Mouse (Mus musculus) urinary bladder, postnatal 25 days (tissue): ENCODE measurements at regions not wholly inside any gene's neighbourhood (a gene's known extent, or its start where the extent isn't known, plus 50 kb on each side); places are given as distances from the start of the nearest gene placed in this dataset.

ENCODE experiments used
- DNase-seq: peaks from one replicate; pipeline ENCODE4 v3.0.0; 2022; ENCODE audit warnings: low spot score

GRCm38 (mm10) chr1:77051239-77051638, 463.6 kb downstream of the Epha4 start:
- DNase-seq, result no peak

GRCm38 (mm10) chr1:77053837-77054540, 460.9 kb downstream of the Epha4 start:
- no peak for DNase-seq

DNA sequence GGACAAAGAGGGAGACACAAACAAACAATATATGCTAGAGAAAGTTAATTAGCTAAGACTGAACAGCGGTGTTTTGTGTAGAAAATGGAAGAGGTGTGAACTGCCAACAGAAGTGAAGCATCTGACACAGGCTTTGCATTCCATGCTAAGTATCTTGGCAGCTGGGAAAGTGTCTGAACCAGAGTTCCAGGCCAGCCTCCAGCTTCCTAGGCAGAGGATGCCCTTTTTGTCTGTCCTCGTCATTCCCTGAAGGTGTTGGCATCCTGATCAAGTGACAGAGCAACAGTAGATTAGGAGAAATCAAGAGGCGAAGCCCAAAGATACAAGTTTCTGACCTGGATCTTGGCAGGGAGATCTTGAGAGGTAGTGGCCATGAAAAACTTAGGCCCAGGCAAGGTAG, 452.4 kb downstream of the Epha4 start:
- DNase-seq, result no peak

- no peak for DNase-seq
These were observed 441.8 kb downstream of the Epha4 start for GRCm38 (mm10) chr1:77073071-77073470.

DNA sequence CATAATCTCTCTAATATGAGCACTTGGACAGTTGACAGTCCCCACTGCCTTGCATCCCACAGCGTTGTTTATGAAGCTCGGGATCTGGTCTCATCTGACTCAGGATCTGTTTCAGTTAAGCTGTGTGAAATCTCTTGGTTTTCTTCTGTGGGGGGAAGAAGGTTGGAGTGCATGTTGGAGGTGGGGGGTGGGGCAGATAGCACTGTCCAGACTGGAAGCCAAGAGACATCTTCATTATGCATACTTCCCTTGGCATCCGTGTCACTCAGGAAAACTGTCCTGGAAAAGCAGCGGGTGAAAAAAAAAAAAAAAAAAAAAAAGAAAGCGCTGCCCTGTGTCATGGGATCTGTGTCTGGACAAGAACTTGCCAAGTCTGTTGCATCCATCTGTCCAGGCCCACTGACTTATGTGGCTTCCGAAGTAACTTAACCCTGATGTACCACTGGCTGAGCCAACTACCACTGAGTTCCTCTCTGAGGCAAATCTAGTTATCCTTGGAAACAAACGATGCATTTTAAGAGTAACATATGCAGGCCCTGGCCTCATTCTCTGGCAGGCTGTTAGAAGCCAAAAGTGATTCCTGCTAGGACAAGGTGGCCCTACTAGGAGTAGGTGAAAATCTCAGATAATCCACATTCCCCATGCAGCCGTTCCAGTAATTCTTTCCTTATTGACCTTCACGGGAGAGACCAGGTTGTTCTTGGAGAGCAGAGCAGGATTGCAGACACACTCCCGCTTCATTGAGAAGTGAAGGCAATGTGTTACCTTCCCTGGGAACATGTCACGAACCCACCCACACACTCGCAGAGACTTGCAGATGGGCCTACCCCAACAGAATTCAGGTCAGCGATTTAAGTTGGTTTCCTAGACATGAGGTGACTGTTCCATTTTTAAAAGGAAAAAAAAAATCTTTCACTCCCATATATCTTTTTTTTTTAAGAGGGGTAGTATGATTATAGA, 439.7 kb downstream of the Epha4 start:
- DNase-seq, result no peak

DNA sequence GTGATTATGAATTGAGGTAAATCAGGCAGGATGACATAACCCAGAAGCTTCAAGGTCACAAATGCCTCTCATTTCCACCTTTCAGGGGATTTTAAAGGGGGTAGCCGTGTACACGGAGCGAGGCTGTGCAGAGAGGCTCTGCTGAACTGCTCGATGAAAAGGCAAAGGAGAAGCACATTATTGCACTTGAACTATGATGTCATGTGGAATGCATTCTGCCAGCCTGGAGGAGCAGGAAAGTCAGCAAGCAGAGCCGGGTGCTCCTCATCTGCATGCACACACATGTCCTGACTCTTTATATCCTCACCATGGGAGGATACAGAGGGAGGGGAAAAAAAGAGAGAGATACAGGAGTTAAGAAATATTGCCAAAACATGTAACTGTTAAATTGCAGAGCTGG, 434.1 kb downstream of the Epha4 start:
- no peak for DNase-seq

- peak; percentile 15 for DNase-seq
These were observed 433.2 kb downstream of the Epha4 start for GRCm38 (mm10) chr1:77081660-77082059.

- DNase-seq, result no peak
These were observed 432.5 kb downstream of the Epha4 start for GRCm38 (mm10) chr1:77082410-77082809.

DNA sequence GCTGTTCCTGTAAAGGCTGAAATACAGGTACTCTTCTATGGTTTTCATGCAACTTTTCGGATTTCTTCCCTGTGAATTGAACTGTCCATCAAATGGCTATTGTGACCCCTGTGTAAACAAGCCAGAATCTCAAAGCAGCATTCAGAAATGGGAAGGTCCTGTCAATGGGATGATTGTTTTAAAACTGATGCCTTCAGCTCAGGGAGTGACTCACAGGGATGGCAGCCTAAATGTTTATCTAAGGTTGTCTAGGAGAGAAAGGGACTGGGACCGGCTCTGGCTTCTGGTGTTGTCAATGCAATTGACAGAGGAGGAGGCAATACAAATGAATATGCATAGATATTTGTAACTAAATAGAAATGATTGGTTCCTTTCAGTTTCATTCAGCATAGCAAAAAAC, 421.3 kb downstream of the Epha4 start:
- no peak for DNase-seq

GRCm38 (mm10) chr1:77101726-77102272, 413.1 kb downstream of the Epha4 start:
- DNase-seq, result no peak

GRCm38 (mm10) chr1:77102421-77103133, 412.3 kb downstream of the Epha4 start:
- no peak for DNase-seq

- no peak for DNase-seq
These were observed 404.8 kb downstream of the Epha4 start for GRCm38 (mm10) chr1:77109861-77110785.

DNA sequence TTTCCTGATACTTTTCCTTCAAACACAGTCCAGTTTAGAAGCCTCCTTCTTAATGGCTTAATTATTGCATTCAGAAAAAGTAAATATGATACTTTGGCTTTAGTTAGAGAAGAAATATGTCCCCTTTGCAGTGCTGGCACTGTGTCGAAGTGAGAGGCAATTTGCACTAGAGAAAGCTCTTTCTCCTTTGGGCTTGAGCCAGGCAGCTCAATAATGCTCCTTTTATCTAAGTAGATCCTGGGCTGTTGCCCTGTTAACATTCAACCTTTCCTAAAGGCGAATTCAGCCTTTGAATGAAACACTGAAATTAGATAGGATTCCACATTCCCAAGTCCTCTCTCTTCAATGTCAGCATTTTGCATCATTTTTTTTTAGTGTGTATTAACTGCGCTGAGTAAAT, 386.5 kb downstream of the Epha4 start:
- no peak for DNase-seq

DNA sequence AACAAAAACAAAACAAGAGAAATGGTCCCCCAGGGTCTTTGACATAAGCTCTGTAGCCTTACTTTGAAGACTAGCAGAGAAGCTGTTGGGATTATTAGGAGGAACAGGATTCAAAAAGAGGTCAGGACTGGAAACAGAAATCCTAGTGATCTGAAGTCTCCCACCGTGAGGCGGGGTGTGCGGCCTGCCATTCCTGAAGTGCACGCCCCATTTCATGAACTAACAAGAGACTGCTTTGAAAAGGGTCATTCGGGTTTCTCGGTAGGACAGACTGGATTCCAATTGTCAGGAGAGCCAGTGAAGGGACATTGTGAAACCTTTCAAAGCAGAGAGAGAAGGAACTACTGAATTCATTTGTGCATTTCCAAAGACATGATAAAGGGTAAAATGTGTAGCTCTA, 377.2 kb downstream of the Epha4 start:
- no peak for DNase-seq

DNA sequence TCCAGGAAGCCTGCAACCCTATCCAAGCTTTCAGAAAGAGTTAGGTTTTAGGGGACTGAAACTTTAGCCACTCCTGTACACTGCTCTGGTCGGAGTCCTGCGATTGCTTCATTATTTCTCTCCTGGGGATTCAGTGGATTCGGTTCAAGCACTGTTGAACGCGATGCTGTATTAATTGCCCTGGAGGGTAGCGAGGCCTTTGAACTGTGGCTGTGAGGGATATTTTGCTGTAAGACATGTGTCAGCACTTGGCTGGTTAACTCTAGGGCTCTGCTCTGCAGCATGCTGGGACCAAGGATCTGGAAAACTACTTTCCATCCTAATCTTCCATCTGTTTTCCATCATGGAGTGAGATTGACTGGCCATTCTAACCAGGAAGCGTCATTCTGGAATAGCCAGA, 374.0 kb downstream of the Epha4 start:
- DNase-seq, result no peak

DNA sequence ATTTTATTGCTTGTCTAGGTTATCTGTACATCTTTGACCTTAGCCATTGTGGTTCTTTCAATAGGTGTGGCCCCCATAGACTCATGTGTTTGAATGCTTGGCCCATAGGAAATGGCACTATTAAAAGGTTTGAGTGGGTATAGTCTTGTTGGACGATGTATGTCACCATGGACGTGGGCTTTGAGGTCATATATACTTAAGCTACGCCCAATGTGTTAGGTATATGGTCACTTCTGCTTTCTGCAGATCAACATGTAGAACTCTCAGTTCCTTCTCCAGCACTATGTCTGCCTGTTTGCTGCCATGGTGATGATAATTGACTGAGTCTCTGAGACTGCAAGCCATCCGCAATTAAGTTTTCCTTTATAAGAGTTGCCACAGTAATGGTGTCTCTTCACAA, 366.8 kb downstream of the Epha4 start:
- DNase-seq, result no peak

- no peak for DNase-seq
These were observed 346.6 kb downstream of the Epha4 start for GRCm38 (mm10) chr1:77168316-77168715.

- DNase-seq, result no peak
These were observed 342.4 kb downstream of the Epha4 start for GRCm38 (mm10) chr1:77172463-77172862.

DNA sequence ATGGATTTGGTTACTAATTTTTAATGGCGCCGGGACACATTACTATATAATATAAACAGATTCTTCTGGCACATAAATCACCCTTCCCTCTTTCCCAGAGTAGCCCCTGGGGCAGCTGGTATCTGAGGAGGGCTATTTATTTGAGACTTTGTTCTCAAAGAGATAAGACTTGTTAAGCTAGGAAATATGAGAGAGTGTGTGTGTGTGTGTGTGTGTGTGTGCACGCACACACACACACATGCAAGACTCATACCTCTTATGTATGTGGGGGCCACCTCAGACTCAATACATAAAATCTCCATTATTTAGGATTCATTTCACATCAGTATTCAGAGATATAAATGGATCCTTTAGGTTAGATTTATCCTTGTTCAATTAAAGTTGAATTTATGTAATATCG, 340.1 kb downstream of the Epha4 start:
- no peak for DNase-seq

DNA sequence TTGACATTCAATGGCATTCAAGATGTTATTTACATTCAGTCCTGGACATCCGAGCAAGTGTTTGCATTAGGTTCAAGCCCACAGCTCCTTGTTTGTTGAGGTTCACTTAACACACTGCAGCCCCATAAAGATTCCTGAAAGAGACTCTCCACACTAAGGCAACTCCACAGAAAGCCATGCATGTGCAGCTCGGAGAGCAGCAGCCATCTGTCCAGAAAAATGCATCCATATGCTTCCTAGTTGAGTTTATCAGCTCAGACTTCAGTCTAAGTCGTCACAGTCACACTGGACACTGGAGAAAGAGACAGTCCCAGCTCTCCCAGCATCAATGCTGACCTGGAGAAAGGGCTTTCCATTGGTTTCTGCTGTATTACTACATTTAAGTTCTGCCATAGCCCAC, 339.7 kb downstream of the Epha4 start:
- no peak for DNase-seq

GRCm38 (mm10) chr1:77176516-77176915, 338.4 kb downstream of the Epha4 start:
- DNase-seq, result no peak
